Mouse (Mus musculus) frontal cortex, postnatal 14 days (tissue): Measurements from ENCODE around the gene Foxp1.

Experiments used
- DNase-seq, 2 experiments: peaks; one replicate each; pipeline ENCODE4 v3.0.0; 2022; ENCODE audit warnings: low spot score in 2 of 2

The Foxp1 gene

GRCm38 (mm10) chr6:99093856-99094255, 428.7 kb downstream of the Foxp1 start:
- DNase-seq, result no peak

GRCm38 (mm10) chr6:99093208-99093607, 429.3 kb downstream of the Foxp1 start:
- no peak for DNase-seq

- no peak for DNase-seq
These were observed 430.7 kb downstream of the Foxp1 start for GRCm38 (mm10) chr6:99091799-99092198.

- no peak for DNase-seq
These were observed 434.9 kb downstream of the Foxp1 start for GRCm38 (mm10) chr6:99087598-99087997.

- no peak for DNase-seq
These were observed 437.6 kb downstream of the Foxp1 start for GRCm38 (mm10) chr6:99084956-99085355.

- DNase-seq, result no peak
These were observed 441.3 kb downstream of the Foxp1 start for GRCm38 (mm10) chr6:99081259-99081658.

GRCm38 (mm10) chr6:99079041-99079835, 443.3 kb downstream of the Foxp1 start:
- DNase-seq, result peak; percentile 45 to 55

- DNase-seq, result no peak
These were observed 444.4 kb downstream of the Foxp1 start for GRCm38 (mm10) chr6:99078089-99078488.

- DNase-seq, result no peak
These were observed 448.9 kb downstream of the Foxp1 start for GRCm38 (mm10) chr6:99073303-99074271.

- DNase-seq, result no peak
These were observed 451.8 kb downstream of the Foxp1 start for GRCm38 (mm10) chr6:99070710-99071109.

- no peak for DNase-seq
These were observed 452.8 kb downstream of the Foxp1 start for GRCm38 (mm10) chr6:99069726-99070125.

- DNase-seq, result no peak
These were observed 456.8 kb downstream of the Foxp1 start for GRCm38 (mm10) chr6:99065569-99066353.

- DNase-seq, result no peak
These were observed 458.5 kb downstream of the Foxp1 start for GRCm38 (mm10) chr6:99063982-99064484.

GRCm38 (mm10) chr6:99062931-99063330, 459.6 kb downstream of the Foxp1 start:
- DNase-seq, result no peak

GRCm38 (mm10) chr6:99058688-99059087, 463.8 kb downstream of the Foxp1 start:
- DNase-seq, result no peak

- DNase-seq, result no peak
These were observed 465.4 kb downstream of the Foxp1 start for GRCm38 (mm10) chr6:99057113-99057553.

GRCm38 (mm10) chr6:99056379-99056778, 466.1 kb downstream of the Foxp1 start:
- DNase-seq, result no peak

GRCm38 (mm10) chr6:99053998-99054397, 468.5 kb downstream of the Foxp1 start:
- no peak for DNase-seq

- DNase-seq, result no peak
These were observed 469.4 kb downstream of the Foxp1 start for GRCm38 (mm10) chr6:99053111-99053510.

GRCm38 (mm10) chr6:99051724-99052123, 470.8 kb downstream of the Foxp1 start:
- no peak for DNase-seq

- no peak for DNase-seq
These were observed 472.1 kb downstream of the Foxp1 start for GRCm38 (mm10) chr6:99050288-99051006.
